Mouse (Mus musculus) thymus, postnatal 14 days (tissue): ENCODE data around the gene Agtpbp1.

ENCODE experiments used
- DNase-seq: peaks from one replicate; pipeline ENCODE4 v3.0.0; 2021

The Agtpbp1 gene

GRCm38 (mm10) chr13:59477451-59477850 lies 107.6 kb downstream of the Agtpbp1 start:
- no peak for DNase-seq

- DNase-seq, result no peak
Measured at GRCm38 (mm10) chr13:59474973-59475372, 110.1 kb downstream of the Agtpbp1 start.

DNA sequence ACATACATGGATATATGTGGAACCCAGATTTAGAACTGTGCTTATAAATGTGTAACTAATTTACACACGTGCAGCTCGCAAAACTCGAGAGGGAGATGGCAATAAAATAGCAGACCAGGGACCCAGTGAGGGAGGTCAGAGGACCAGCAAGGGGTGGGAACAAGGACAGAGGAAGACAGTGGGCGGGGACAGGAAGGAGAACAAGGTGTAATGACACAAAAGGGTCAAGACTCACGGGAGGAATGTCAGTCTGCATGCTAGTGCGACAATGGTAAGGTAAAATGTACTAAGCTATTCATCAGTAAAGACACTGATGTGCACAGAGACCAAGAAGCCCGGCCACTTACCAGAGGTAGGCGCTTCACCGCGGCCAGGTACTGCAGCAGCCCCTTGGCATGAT lies 111.7 kb downstream of the Agtpbp1 start:
- no peak for DNase-seq

- no peak for DNase-seq
Measured at GRCm38 (mm10) chr13:59472222-59472621, 112.8 kb downstream of the Agtpbp1 start.

GRCm38 (mm10) chr13:59469701-59470100 lies 115.3 kb downstream of the Agtpbp1 start:
- no peak for DNase-seq

GRCm38 (mm10) chr13:59468181-59468802 lies 116.7 kb downstream of the Agtpbp1 start:
- no peak for DNase-seq

DNA sequence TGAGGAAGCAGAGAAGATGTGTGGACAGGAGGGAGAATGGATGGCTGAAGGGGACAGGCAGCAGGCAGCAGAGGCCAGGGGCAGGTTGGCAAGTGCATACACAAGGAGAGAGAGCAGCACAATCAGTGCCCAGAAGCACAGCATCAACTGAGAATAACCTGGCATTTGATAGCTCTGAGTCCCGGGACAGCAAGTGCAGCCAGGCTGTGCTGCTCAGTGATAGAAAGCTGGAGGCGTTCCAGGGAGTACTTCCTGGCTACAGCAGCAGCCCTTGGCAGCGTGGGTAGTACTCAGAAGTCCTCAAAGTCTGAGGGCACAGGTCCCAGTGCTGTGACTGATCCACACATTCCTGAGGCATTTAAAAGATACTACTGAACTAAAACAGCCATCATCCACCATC lies 117.4 kb downstream of the Agtpbp1 start:
- DNase-seq, result no peak

DNA sequence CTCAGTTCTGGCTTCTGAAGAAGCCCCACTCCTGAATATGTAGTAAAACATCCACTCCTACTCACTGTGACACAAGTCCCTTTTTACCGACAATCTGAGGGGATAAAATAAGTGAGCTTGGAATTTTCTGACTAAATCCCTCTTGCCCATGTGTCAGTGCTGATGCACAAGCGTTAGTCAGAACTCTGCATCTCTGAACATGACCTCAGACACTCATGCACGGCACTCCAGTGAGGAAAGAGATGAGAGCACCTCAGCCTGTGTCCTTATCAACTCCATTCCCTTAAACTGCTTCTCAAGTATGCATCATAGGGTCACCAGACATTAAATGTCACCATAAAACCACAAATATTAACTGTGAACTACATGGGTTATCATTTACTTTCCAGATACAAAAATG lies 124.1 kb downstream of the Agtpbp1 start:
- no peak for DNase-seq

DNA sequence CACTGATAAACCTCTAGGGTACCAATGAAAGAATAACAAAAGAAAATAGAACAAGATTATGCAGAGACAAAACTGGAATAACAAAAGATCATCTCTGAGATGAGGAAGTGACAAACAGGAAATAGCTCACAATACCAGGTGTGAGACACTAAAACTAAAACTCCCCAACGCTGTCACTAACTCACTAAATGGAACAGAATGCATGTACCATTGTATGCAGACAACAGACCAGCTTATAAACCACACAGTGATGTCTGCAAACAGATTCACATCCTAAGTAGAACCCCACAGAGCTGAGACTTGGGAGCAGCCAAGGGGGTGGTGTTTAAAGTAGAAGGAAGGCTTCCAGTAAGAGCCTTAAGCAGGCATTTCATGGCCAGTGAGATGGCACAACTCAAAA lies 128.8 kb downstream of the Agtpbp1 start:
- peak; percentile 12 for DNase-seq

DNA sequence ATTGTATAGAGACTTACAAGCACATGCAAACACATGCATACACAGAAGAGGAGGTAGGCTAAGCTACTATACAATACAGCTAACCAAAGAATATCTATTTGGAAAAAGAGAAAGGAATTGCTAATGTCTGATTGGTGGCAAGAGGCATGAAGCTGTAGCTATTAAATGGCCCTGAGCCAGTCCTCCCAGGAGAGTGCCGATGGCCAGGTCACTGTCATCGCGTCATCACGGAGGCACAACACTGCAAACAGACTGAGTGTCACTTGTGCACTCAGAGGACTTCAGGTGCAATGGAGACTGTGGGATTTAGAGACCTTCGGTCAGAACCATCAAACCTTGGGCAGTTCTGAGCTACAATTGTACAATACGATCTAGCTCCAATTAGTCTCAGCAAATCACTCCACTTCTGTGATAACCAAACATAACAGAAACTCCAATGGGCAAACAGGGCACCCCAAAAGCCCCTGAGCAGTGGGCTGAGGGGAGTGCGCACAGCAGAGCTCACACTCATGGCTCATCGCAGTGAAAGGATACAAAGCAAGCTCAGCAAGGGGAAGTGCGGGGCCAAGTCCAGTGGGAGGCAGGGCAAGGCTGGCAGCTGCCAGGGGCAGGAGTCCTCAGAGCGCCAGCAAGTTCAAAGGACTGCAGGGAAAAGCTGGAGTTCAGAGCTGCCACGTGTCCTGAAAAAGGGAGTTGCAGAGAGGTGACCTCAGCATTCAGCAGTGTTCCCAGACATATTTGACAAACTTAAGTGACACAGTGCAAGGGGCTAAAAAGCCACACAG lies 130.8 kb downstream of the Agtpbp1 start:
- no peak for DNase-seq

- DNase-seq, result no peak
Measured at GRCm38 (mm10) chr13:59453582-59453981, 131.4 kb downstream of the Agtpbp1 start.

DNA sequence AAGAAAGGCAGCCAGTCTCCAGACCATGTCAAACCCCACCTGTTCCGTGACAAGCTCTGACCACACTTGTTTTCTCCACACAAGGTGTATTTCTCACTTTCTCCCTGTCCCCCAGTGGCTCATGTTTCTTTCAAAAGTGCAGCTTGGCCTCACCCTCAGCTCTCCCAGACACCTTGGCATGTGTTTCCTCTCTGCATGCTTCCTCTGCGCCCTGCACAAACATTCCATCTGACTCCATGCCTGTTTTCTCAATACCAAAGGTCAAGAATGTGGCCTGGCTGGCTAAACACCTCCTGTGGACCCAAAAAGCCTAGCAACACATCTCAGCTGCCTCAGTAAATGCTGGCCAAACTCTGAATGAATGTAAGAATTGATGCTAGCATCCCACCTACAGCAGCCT lies 132.0 kb downstream of the Agtpbp1 start:
- no peak for DNase-seq

DNA sequence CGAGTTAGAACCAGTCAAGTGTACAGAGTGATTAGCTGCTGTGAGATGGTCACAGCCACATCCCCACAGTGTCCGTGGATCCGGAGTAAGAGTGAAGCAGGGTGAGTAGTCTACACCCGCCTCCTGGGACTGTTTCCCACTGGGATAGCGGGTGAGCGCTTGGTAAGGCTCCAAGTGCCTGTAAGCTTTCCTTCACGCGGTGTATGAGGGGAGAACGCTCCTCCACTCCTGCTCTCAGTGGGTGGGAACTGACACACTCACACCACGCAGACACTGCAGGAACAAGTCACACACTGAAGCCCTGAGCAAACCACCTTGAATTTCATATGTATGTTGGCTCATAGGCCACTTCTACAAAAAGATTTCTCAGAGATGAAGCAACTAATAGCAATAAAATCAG lies 134.2 kb downstream of the Agtpbp1 start:
- DNase-seq, result no peak

DNA sequence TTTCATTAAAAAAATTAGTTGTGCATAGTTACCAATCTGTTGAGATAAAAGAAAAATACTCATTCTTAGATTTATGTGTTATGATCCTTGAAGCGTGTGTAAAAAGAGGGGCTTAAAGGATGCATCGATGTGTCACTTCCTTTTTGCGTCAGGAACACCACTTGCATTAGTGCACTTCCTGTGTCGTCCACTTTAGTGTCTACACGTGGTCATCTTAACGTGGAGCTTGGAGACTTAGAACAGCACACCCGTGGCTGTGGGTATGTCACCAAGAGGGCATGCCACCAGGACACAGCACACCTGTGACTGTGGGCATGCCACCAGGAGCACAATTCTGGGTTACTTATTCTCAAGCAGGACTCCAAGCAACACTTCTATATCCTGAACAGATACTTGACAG lies 137.9 kb downstream of the Agtpbp1 start:
- no peak for DNase-seq

GRCm38 (mm10) chr13:59445179-59445578 lies 139.8 kb downstream of the Agtpbp1 start:
- no peak for DNase-seq

GRCm38 (mm10) chr13:59444371-59444770 lies 140.7 kb downstream of the Agtpbp1 start:
- DNase-seq, result no peak

- DNase-seq, result no peak
Measured at GRCm38 (mm10) chr13:59439683-59440082, 145.3 kb downstream of the Agtpbp1 start.

DNA sequence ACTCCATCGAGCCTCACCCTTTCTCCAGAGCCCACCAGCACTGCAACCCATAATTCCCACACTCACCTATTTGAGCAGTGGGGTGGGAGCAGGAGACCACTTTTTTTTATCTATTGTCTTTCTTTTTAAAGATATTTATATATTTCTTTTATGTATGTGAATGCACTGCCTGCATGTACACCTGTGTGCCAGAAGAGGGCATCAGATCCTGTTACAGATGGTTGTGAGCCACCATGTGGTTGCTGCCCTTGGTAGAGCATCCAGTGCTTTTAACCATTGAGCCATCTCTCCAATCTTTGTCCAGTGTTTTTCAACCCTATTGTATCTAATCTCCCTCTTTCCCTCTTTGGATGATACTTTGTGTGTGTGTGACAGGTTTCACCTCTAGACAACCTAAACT lies 150.5 kb downstream of the Agtpbp1 start:
- no peak for DNase-seq

GRCm38 (mm10) chr13:59431124-59431864 lies 153.7 kb downstream of the Agtpbp1 start:
- no peak for DNase-seq

GRCm38 (mm10) chr13:59429369-59429768 lies 155.7 kb downstream of the Agtpbp1 start:
- no peak for DNase-seq

- DNase-seq, result no peak
Measured at GRCm38 (mm10) chr13:59423871-59424270, 161.2 kb downstream of the Agtpbp1 start.

- DNase-seq, result no peak
Measured at GRCm38 (mm10) chr13:59416530-59417230, 168.3 kb downstream of the Agtpbp1 start.

DNA sequence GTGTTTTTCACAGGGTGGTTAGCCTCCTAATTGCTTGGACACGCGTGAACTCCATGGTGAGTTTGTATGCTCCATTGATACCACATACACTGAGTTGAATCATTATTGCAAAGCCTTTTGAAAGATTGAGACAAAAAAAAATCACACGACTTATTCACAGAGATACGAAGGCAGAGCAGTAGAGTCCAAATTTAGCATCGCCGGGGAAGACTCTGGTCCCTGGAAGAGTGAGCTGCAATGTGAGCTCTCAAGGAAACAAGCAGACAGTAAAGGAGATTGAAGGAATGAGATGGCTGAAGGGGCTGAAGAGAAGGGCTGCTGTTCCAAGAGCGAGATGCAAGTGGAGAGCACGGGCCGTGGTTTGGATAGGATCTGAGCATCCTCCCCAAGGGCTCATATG lies 171.1 kb downstream of the Agtpbp1 start:
- no peak for DNase-seq
